Mouse (Mus musculus) C2C12 (cell line): Measurements from ENCODE around the gene Pde10a. TPM values are rescaled to one million over a fixed set of nuclear protein-coding genes. Genes with fewer than 3 reads are reported as not detected.

Experiments
- H3K27me3 ChIP-seq: one replicate; pipeline ENCODE4 v1.6.1; 2011; ENCODE audit not compliant: control insufficient read depth, insufficient read depth, insufficient read length
- H3K36me3 ChIP-seq: one replicate; pipeline ENCODE4 v1.6.1; 2011; ENCODE audit not compliant: control insufficient read depth, insufficient read depth
- H3K4me3 ChIP-seq: one replicate; pipeline ENCODE4 v1.5.1; 2011; ENCODE audit warnings: mild to moderate bottlenecking, control low read depth; ENCODE audit not compliant: poor library complexity, insufficient read depth, severe bottlenecking
- H3K79me2 ChIP-seq: one replicate; pipeline ENCODE4 v1.6.1; 2011; ENCODE audit not compliant: control insufficient read depth, insufficient read depth
- H3K79me3 ChIP-seq: one replicate; pipeline ENCODE4 v1.6.1; 2011; ENCODE audit warnings: low read depth, control low read depth
- H3ac ChIP-seq: one replicate; pipeline ENCODE3; 2011; ENCODE audit warnings: low read depth; ENCODE audit not compliant: control insufficient read depth, insufficient read length
- CEBPB ChIP-seq: IDR thresholded peaks from one replicate; pipeline ENCODE4 v1.6.1; 2011; ENCODE audit warnings: low read depth, mild to moderate bottlenecking, control low read depth, moderate library complexity
- CTCF ChIP-seq: IDR thresholded peaks from one replicate; pipeline ENCODE4 v1.5.1; 2011; ENCODE audit not compliant: control insufficient read depth, insufficient read depth, insufficient read length
- FOSL1 ChIP-seq: IDR thresholded peaks from one replicate; pipeline ENCODE4 v1.8.0; 2011; ENCODE audit warnings: mild to moderate bottlenecking, low read length; ENCODE audit not compliant: poor library complexity, insufficient read depth, severe bottlenecking
- MAX ChIP-seq: IDR thresholded peaks from one replicate; pipeline ENCODE4 v1.6.1; 2011; ENCODE audit warnings: mild to moderate bottlenecking, control low read depth
- MYOD1 ChIP-seq: IDR thresholded peaks from one replicate; pipeline ENCODE4 v1.6.1; 2011; ENCODE audit warnings: low read depth; ENCODE audit not compliant: control insufficient read depth, insufficient read length
- MYOG ChIP-seq: IDR thresholded peaks from one replicate; pipeline ENCODE4 v1.6.1; 2011; ENCODE audit not compliant: control insufficient read depth, insufficient read length; ENCODE audit errors: extremely low read depth
- USF1 ChIP-seq: IDR thresholded peaks from one replicate; pipeline ENCODE4 v1.6.1; 2011; ENCODE audit warnings: low read depth, mild to moderate bottlenecking, control low read depth, moderate library complexity
- polyA plus RNA-seq: library from polyadenylated mRNA; unstranded; fragments of >200 nt; fragmentation: generic; extraction: Trizol; gene quantifications from one replicate; pipeline ENCODE4 v1.2.1, GENCODE M21; 2012; ENCODE audit warnings: missing spikeins

The Pde10a gene
- polyA plus RNA-seq, 1 experiment, result 0.83 TPM

DNA sequence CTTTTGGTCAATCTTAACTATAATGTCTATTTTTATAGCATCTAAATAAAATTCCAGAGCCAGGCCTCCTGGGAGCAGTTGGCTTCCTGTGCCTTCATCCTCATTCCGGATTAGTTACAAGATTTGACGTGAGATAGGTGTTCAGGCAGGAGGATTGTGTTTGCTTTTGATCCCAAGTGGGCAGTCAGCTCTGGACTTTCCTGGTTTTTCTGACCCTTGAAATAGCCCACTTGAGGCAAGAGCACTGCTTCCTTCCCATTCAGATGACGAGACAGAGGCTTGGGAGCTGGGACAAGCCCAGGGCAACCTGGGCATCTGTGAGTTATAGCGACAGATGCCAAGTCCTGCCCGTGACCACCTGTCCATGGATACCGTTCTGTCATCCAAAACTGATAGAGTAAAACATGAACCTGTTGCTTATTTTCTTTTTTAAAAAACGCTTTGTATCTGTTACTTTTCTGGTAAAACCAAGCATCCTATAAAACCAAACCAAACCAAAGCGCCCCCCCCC lies 199.3 kb downstream of the Pde10a start:
- Histone ChIP-seq H3K79me2 (no peaks in the 10 kb centered on the region), H3ac (no peak overlapping the region), H3K36me3 (no peaks in the 10 kb centered on the region), H3K27me3 (no peaks in the 10 kb centered on the region), H3K4me3 (no peak overlapping the region), H3K79me3 (no peaks in the 10 kb centered on the region)
- TF ChIP-seq MYOG, result no peak
- no peak for TF ChIP-seq MYOD1
- TF ChIP-seq CEBPB, result no peak
- TF ChIP-seq USF1, result no peak
- TF ChIP-seq FOSL1, result no peak
- TF ChIP-seq MAX, result no peak
- TF ChIP-seq CTCF, result no peak

DNA sequence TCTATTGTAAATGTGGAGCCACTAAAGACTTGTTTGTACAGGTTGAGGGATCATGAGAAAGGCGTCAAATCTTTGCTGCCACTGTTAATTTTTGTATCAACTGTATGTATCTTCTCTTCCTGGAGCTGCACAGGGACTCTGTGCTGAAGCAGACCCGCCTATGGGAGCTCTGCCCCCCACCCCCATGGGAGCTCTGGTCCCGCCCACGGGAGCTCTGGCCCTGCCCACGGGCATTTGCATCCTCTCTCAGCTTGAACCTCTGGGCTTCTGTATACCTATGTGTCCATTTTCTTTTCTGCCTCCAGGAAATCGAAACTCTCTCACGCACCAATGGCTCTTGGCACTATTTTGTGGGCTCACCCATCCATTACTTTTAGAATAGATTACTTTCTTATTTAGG lies 203.5 kb downstream of the Pde10a start:
- H3K79me3 ChIP-seq, result no peaks in the 10 kb centered on the region
- no peak for TF ChIP-seq MYOD1
- no peak for TF ChIP-seq FOSL1
- TF ChIP-seq MAX, result no peak
- no peak for TF ChIP-seq MYOG
- no peak for TF ChIP-seq CTCF
- no peak for TF ChIP-seq CEBPB
- no peak for TF ChIP-seq USF1
- no peak overlapping the region for H3ac ChIP-seq
- no peaks in the 10 kb centered on the region for H3K36me3 ChIP-seq
- no peak overlapping the region for H3K4me3 ChIP-seq
- no peaks in the 10 kb centered on the region for H3K79me2 ChIP-seq
- H3K27me3 ChIP-seq, result peaks cover 4% of the 10 kb centered on the region

DNA sequence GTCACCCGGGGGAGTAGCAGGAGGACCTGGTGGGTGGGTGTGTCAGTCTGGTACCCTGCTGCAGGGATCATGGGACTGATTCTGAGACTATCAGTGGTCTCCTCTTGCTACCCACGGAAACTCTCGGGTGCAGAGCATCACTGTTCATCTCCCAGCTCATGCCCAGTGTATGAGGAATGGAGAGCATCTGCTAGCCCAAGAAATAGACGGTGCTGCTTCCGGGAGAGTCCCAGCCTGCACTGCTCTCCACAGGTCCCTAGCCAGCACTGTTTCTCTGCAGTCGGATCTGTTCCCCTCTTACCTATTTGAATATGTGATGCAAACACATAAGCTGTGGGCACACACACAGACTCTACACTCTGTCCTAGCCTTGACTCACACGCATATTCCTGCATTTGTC lies 204.6 kb downstream of the Pde10a start:
- H3K79me2 ChIP-seq, result no peaks in the 10 kb centered on the region
- peaks cover 4% of the 10 kb centered on the region for H3K27me3 ChIP-seq
- TF ChIP-seq MYOD1 (no peak), MAX (no peak), MYOG (no peak), CEBPB (no peak), CTCF (no peak), USF1 (no peak)
- H3K4me3 ChIP-seq, result no peak overlapping the region
- H3ac ChIP-seq, result no peak overlapping the region
- no peaks in the 10 kb centered on the region for H3K36me3 ChIP-seq
- no peaks in the 10 kb centered on the region for H3K79me3 ChIP-seq

DNA sequence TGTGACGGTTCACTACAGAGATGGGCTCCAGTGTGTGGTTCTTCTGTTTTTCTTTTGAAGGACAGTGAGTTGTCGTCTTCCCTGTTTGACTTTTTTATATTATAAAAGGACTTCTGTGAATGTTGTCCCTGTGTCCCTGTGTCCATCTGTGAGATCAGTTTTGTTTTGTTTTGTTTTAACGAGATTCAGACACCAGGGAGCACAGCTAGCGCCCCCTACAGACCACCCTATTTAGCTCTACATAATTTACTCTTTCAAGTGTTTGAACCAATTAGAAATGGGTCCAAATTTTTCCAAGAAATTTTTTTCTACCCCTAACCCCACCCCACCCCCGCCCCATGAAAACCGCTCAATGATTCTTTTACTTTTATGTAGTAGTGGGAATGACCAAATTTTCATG lies 205.9 kb downstream of the Pde10a start:
- Histone ChIP-seq H3ac (no peak overlapping the region), H3K27me3 (peaks cover 4% of the 10 kb centered on the region), H3K79me3 (no peaks in the 10 kb centered on the region), H3K36me3 (no peaks in the 10 kb centered on the region), H3K4me3 (no peak overlapping the region), H3K79me2 (no peaks in the 10 kb centered on the region)
- TF ChIP-seq CEBPB, result no peak
- no peak for TF ChIP-seq FOSL1
- TF ChIP-seq MYOD1, result no peak
- no peak for TF ChIP-seq USF1
- no peak for TF ChIP-seq MAX
- TF ChIP-seq CTCF, result no peak

DNA sequence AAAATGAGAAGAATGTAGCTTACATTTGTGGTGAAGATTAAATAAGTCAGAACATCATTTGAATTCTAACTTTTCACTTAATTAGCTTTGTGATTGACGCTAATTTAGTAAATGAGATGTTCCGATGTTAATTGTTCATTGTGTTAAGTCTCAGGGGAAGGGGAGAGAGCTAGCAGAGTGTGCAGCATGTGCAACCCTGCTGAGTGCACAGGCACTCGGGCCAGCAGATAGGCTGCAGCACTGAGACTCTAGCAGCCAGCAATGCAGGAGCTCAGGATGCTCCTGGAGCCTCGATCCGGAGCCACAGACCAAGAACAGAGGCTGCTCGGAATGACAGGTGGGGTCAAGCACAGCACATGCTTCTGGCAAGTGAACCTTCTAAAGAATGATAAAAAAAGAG lies 211.1 kb downstream of the Pde10a start:
- Histone ChIP-seq H3ac (no peak overlapping the region), H3K79me2 (no peaks in the 10 kb centered on the region), H3K79me3 (no peaks in the 10 kb centered on the region), H3K4me3 (no peak overlapping the region), H3K27me3 (no peaks in the 10 kb centered on the region), H3K36me3 (no peaks in the 10 kb centered on the region)
- TF ChIP-seq FOSL1 (no peak), MAX (no peak), USF1 (no peak), MYOD1 (no peak), MYOG (no peak), CEBPB (no peak), CTCF (no peak)

DNA sequence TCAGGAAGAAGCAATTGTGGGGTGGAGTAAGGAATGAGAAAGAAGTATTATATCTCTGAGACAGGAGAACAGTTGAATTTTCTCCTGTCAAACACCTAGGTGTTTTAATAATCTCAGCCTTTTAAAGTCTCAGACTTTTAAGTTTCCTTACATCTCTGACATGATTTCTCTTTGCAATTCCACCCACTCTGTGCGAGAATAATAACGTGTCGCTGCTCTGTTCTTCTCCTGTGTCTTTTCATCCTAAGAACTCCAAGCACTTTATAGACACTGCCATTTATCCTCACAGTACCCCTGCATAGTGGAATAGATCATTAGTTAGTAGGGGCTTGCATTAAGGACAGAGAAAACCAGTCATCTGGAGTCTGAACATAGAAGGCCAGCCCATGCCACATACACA lies 217.6 kb downstream of the Pde10a start:
- Histone ChIP-seq H3K27me3 (peaks cover 8% of the 10 kb centered on the region), H3ac (no peak overlapping the region), H3K36me3 (no peaks in the 10 kb centered on the region), H3K79me3 (no peaks in the 10 kb centered on the region), H3K4me3 (no peak overlapping the region), H3K79me2 (no peaks in the 10 kb centered on the region)
- TF ChIP-seq CEBPB, result no peak
